Mouse (Mus musculus) limb, embryonic 12.5 days (tissue): ENCODE data around the gene Bfar. TPM values are rescaled to one million over a fixed set of nuclear protein-coding genes. Genes with fewer than 3 reads are reported as not detected.
A peak's percentile ranks its signal among the peaks of the same experiment; 100 is the strongest.
"Not testable (repeated sequence)": the region's sequence is repeated elsewhere in the genome, so short reads cannot be mapped to it uniquely, and the experiment has no call there.

Source experiments
- ATAC-seq: fragments of 200-750 bp; cut with Nextera tagmentation; 2 replicates; pipeline ENCODE4 v1.8.0; 2017; ENCODE audit warnings: low read depth, moderate TSS enrichment; ENCODE audit not compliant: insufficient number of reproducible peaks, insufficient read depth, low FRiP score, low TSS enrichment
- H3K27ac ChIP-seq: fragments of 300-500 bp; sonication (generic); 2 replicates; pipeline ENCODE4 v1.5.1; 2016; ENCODE audit warnings: mild to moderate bottlenecking, moderate library complexity
- H3K27me3 ChIP-seq: fragments of 300-500 bp; sonication (generic); 2 replicates; pipeline ENCODE4 v1.6.1; 2016; ENCODE audit warnings: mild to moderate bottlenecking, moderate library complexity
- H3K36me3 ChIP-seq: fragments of 300-500 bp; sonication (generic); 2 replicates; pipeline ENCODE4 v1.6.1; 2016; ENCODE audit warnings: mild to moderate bottlenecking, moderate library complexity
- H3K4me1 ChIP-seq: fragments of 300-500 bp; sonication (generic); replicated peaks from 2 replicates; pipeline ENCODE4 v1.6.1; 2016
- H3K4me2 ChIP-seq: fragments of 300-500 bp; sonication (generic); 2 replicates; pipeline ENCODE4 v1.6.1; 2016; ENCODE audit warnings: mild to moderate bottlenecking, moderate library complexity
- H3K4me3 ChIP-seq: fragments of 300-500 bp; sonication (generic); replicated peaks from 2 replicates; pipeline ENCODE4 v1.5.1; 2016; ENCODE audit warnings: mild to moderate bottlenecking
- H3K9ac ChIP-seq: fragments of 300-500 bp; sonication (generic); replicated peaks from 2 replicates; pipeline ENCODE4 v1.6.1; 2016; ENCODE audit warnings: mild to moderate bottlenecking, moderate library complexity
- H3K9me3 ChIP-seq: fragments of 300-500 bp; sonication (generic); 2 replicates; pipeline ENCODE4 v1.6.1; 2016; ENCODE audit warnings: mild to moderate bottlenecking, moderate library complexity
- WGBS: fragments of 180-500 bp; shearing (Covaris S2); methylation state at CpG from one replicate; pipeline ENCODE4 v1.1.7; 2016; 5-methylcytosine and 5-hydroxymethylcytosine counted together
- polyA plus RNA-seq: library from polyadenylated mRNA; unstranded; fragments of >200 nt; fragmentation: Nextera tagmentation; extraction: Ambion mirVana; gene quantifications from 2 replicates; pipeline ENCODE4 v1.2.1, GENCODE M21; 2016

The Bfar gene
- polyA plus RNA-seq, 1 experiment from 2014 or later, result 44.5 TPM

- no peak overlapping the region for H3K27ac ChIP-seq
Measured at GRCm38 (mm10) chr16:13669282-13669681, 2.4 kb upstream of the Bfar start.

GRCm38 (mm10) chr16:13670896-13671295 lies 762 bp upstream of the Bfar start:
- H3K9me3 ChIP-seq, ATAC-seq, H3K36me3 ChIP-seq, H3K9ac ChIP-seq, H3K27ac ChIP-seq, H3K27me3 ChIP-seq: not testable (repeated sequence)
- Histone ChIP-seq H3K4me2 (peak overlapping the region; percentile 80), H3K4me3 (peak overlapping the region; percentile 96; the same call in 1 of the 2 replicates), H3K4me1 (peaks cover 17% of the 10 kb centered on the region)
- WGBS, result 75% methylated on average over 5 of the region's 5 CpGs

More at GRCm38 (mm10) chr16:13669282-13669681, 2.4 kb upstream of the Bfar start:
- no peaks in the 10 kb centered on the region for H3K9me3 ChIP-seq
- H3K9ac ChIP-seq, result no peak overlapping the region
- H3K4me2 ChIP-seq, result no peak overlapping the region
- 100% methylated on average over 1 of the region's 1 CpGs for WGBS
- no peaks in the 10 kb centered on the region for H3K27me3 ChIP-seq
- H3K4me3 ChIP-seq, result no peak overlapping the region
- peaks cover 17% of the 10 kb centered on the region for H3K4me1 ChIP-seq
- peaks cover 12% of the 10 kb centered on the region for H3K36me3 ChIP-seq
- no peak for ATAC-seq

GRCm38 (mm10) chr16:13672386-13672898 lies 784 bp downstream of the Bfar start:
- Histone ChIP-seq H3K36me3 (peaks cover 20% of the 10 kb centered on the region), H3K27me3 (no peaks in the 10 kb centered on the region), H3K27ac (peak overlapping the region; percentile 89), H3K9ac (peak overlapping the region; percentile 86), H3K4me1 (peaks cover 10% of the 10 kb centered on the region), H3K4me3 (peak overlapping the region; percentile 96), H3K4me2 (peak overlapping the region; percentile 80), H3K9me3 (no peaks in the 10 kb centered on the region)
- 0 out of 2 replicates have a peak, but pooled peaks have one; percentile 26 for ATAC-seq
- WGBS, result 2% methylated on average over 20 of the region's 20 CpGs

- H3K36me3 ChIP-seq, result peaks cover 27% of the 10 kb centered on the region
- no peak for ATAC-seq
- WGBS, result 85% methylated on average over 5 of the region's 5 CpGs
Measured at GRCm38 (mm10) chr16:13673114-13673513, 1.5 kb downstream of the Bfar start.

GRCm38 (mm10) chr16:13674511-13674910 lies 2.9 kb downstream of the Bfar start:
- peaks cover 36% of the 10 kb centered on the region for H3K36me3 ChIP-seq
- H3K9me3 ChIP-seq, result no peaks in the 10 kb centered on the region
- no peak for ATAC-seq
- H3K9ac ChIP-seq, result no peak overlapping the region
- no peak overlapping the region for H3K4me2 ChIP-seq
- no peaks in the 10 kb centered on the region for H3K27me3 ChIP-seq
- H3K4me1 ChIP-seq, result peaks cover 10% of the 10 kb centered on the region
- no peak overlapping the region for H3K4me3 ChIP-seq
- no peak overlapping the region for H3K27ac ChIP-seq
- WGBS, result 92% methylated on average over 3 of the region's 3 CpGs

More at GRCm38 (mm10) chr16:13673114-13673513, 1.5 kb downstream of the Bfar start:
- Histone ChIP-seq H3K9ac (no peak overlapping the region), H3K4me2 (peak overlapping the region; percentile 80), H3K4me1 (peaks cover 10% of the 10 kb centered on the region), H3K9me3 (no peaks in the 10 kb centered on the region), H3K4me3 (peak overlapping the region; percentile 96), H3K27me3 (no peaks in the 10 kb centered on the region), H3K27ac (no peak overlapping the region)

GRCm38 (mm10) chr16:13678601-13679319 lies 7.1 kb downstream of the Bfar start:
- Histone ChIP-seq H3K9ac (no peak overlapping the region), H3K9me3 (no peaks in the 10 kb centered on the region), H3K36me3 (peaks cover 44% of the 10 kb centered on the region), H3K27ac (no peak overlapping the region), H3K4me1 (no peaks in the 10 kb centered on the region), H3K27me3 (no peaks in the 10 kb centered on the region), H3K4me2 (no peak overlapping the region), H3K4me3 (no peak overlapping the region)
- ATAC-seq, result no peak
- 86% methylated on average over 3 of the region's 3 CpGs for WGBS

GRCm38 (mm10) chr16:13698998-13699397 lies 27.3 kb downstream of the Bfar start:
- Histone ChIP-seq H3K9me3 (no peaks in the 10 kb centered on the region), H3K4me3 (no peak overlapping the region), H3K27ac (no peak overlapping the region), H3K4me2 (no peak overlapping the region), H3K27me3 (no peaks in the 10 kb centered on the region), H3K4me1 (no peaks in the 10 kb centered on the region), H3K9ac (no peak overlapping the region), H3K36me3 (peaks cover 91% of the 10 kb centered on the region)
- ATAC-seq, result no peak
- WGBS, result 88% methylated on average over 7 of the region's 7 CpGs

- Histone ChIP-seq H3K4me2 (no peak overlapping the region), H3K27ac (no peak overlapping the region), H3K4me3 (no peak overlapping the region), H3K4me1 (no peaks in the 10 kb centered on the region), H3K36me3 (peaks cover 77% of the 10 kb centered on the region), H3K27me3 (no peaks in the 10 kb centered on the region), H3K9ac (no peak overlapping the region), H3K9me3 (no peaks in the 10 kb centered on the region)
- 99% methylated on average over 7 of the region's 7 CpGs for WGBS
- no peak for ATAC-seq
Measured at GRCm38 (mm10) chr16:13702184-13702583, 30.5 kb downstream of the Bfar start.

GRCm38 (mm10) chr16:13704676-13705075 lies 33.0 kb downstream of the Bfar start:
- no peaks in the 10 kb centered on the region for H3K27me3 ChIP-seq
- H3K9ac ChIP-seq, result no peak overlapping the region
- H3K4me3 ChIP-seq, result no peak overlapping the region
- no peak for ATAC-seq
- 93% methylated on average over 10 of the region's 10 CpGs for WGBS
- H3K36me3 ChIP-seq, result peaks cover 52% of the 10 kb centered on the region
- H3K27ac ChIP-seq, result no peak overlapping the region
- no peaks in the 10 kb centered on the region for H3K9me3 ChIP-seq
- no peak overlapping the region for H3K4me2 ChIP-seq
- no peaks in the 10 kb centered on the region for H3K4me1 ChIP-seq

- H3K4me2 ChIP-seq, result no peak overlapping the region
- H3K27ac ChIP-seq, result no peak overlapping the region
- 77% methylated on average over 3 of the region's 3 CpGs for WGBS
- no peak overlapping the region for H3K4me3 ChIP-seq
- no peak for ATAC-seq
- H3K36me3 ChIP-seq, result no peaks in the 10 kb centered on the region
- no peaks in the 10 kb centered on the region for H3K9me3 ChIP-seq
- no peak overlapping the region for H3K9ac ChIP-seq
- no peaks in the 10 kb centered on the region for H3K27me3 ChIP-seq
- no peaks in the 10 kb centered on the region for H3K4me1 ChIP-seq
Measured at GRCm38 (mm10) chr16:13714910-13715309, 43.3 kb downstream of the Bfar start.

- no peaks in the 10 kb centered on the region for H3K27me3 ChIP-seq
- H3K27ac ChIP-seq, result no peak overlapping the region
- no peaks in the 10 kb centered on the region for H3K9me3 ChIP-seq
- H3K36me3 ChIP-seq, result no peaks in the 10 kb centered on the region
- ATAC-seq, result no peak
- H3K4me3 ChIP-seq, result no peak overlapping the region
- H3K4me1 ChIP-seq, result no peaks in the 10 kb centered on the region
- no peak overlapping the region for H3K9ac ChIP-seq
- WGBS, result 75% methylated on average over 2 of the region's 2 CpGs
- no peak overlapping the region for H3K4me2 ChIP-seq
Measured at GRCm38 (mm10) chr16:13716821-13717553, 45.3 kb downstream of the Bfar start.
